Mouse (Mus musculus): ENCODE results near the gene Gm10142. TPM values are rescaled to one million over a fixed set of nuclear protein-coding genes. Genes with fewer than 3 reads are reported as not detected.
"Not testable (repeated sequence)": the region's sequence is repeated elsewhere in the genome, so short reads cannot be mapped to it uniquely, and the experiment has no call there.

Gm10142 gene
- polyA plus RNA-seq, 1 experiment from 2014 or later, result not detected

- H3K36me3 ChIP-seq (ENCODE audit: control insufficient read depth, insufficient read depth, low read length), result no peaks in the 10 kb centered on the region
- H3K27ac ChIP-seq (replicated peaks; ENCODE audit: low read depth, low read length), result no peak within 1 kb of the TSS
- ATAC-seq (ENCODE audit: low FRiP score, low TSS enrichment) (no peak), DNase-seq (no peak)
- no peak within 1 kb of the TSS for H3K9ac ChIP-seq (replicated peaks; ENCODE audit: low read length)
- 5% methylated on average over 22 of the region's 22 CpGs for WGBS
- no peaks in the 10 kb centered on the region for H3K9me3 ChIP-seq (ENCODE audit: control insufficient read depth, low read length)
- H3K4me1 ChIP-seq (ENCODE audit: control insufficient read depth, insufficient read depth, low read length), result peaks cover 4% of the 10 kb centered on the region; the same call in 1 of the 2 replicates
- peaks cover 11% of the 10 kb centered on the region; the same call in 1 of the 2 replicates for H3K27me3 ChIP-seq (ENCODE audit: control insufficient read depth, insufficient read depth, low read length)
- H3K4me3 ChIP-seq (replicated peaks; ENCODE audit: low read depth, low read length), result no peak within 1 kb of the TSS
- no peak within 1 kb of the TSS for H3K4me2 ChIP-seq (ENCODE audit: low read length)
Observed at GRCm38 (mm10) chr10:77685895-77686664, 29.5 kb upstream of the Gm10142 start, which contains the start of gene Tspear. Tspear (plus strand) TSS chr10:77686569.

GRCm38 (mm10) chr10:77687021-77687420 is 28.6 kb upstream of the Gm10142 start:
- ATAC-seq (ENCODE audit: low FRiP score, low TSS enrichment) (no peak), DNase-seq (no peak)
- Histone ChIP-seq H3K9me3 (ENCODE audit: control insufficient read depth, low read length) (no peaks in the 10 kb centered on the region), H3K4me1 (ENCODE audit: control insufficient read depth, insufficient read depth, low read length) (peaks cover 4% of the 10 kb centered on the region; the same call in 1 of the 2 replicates), H3K27ac (replicated peaks; ENCODE audit: low read depth, low read length) (no peak overlapping the region), H3K4me3 (replicated peaks; ENCODE audit: low read depth, low read length) (no peak overlapping the region), H3K27me3 (ENCODE audit: control insufficient read depth, insufficient read depth, low read length) (peaks cover 11% of the 10 kb centered on the region; the same call in 1 of the 2 replicates), H3K36me3 (ENCODE audit: control insufficient read depth, insufficient read depth, low read length) (no peaks in the 10 kb centered on the region), H3K9ac (replicated peaks; ENCODE audit: low read length) (no peak overlapping the region), H3K4me2 (ENCODE audit: low read length) (no peak overlapping the region)
- 35% methylated on average over 10 of the region's 10 CpGs for WGBS

GRCm38 (mm10) chr10:77690356-77690807 is 25.2 kb upstream of the Gm10142 start, which contains the start of gene Gm19402:
Gm19402 (minus strand) TSS chr10:77690757.
- 51% methylated on average over 3 of the region's 3 CpGs for WGBS
- DNase-seq; ATAC-seq (ENCODE audit: low FRiP score, low TSS enrichment); H3K27me3 ChIP-seq (ENCODE audit: control insufficient read depth, insufficient read depth, low read length); H3K9me3 ChIP-seq (ENCODE audit: control insufficient read depth, low read length); H3K36me3 ChIP-seq (ENCODE audit: control insufficient read depth, insufficient read depth, low read length); H3K4me3 ChIP-seq (replicated peaks; ENCODE audit: low read depth, low read length); H3K27ac ChIP-seq (replicated peaks; ENCODE audit: low read depth, low read length); H3K9ac ChIP-seq (replicated peaks; ENCODE audit: low read length); H3K4me1 ChIP-seq (ENCODE audit: control insufficient read depth, insufficient read depth, low read length); H3K4me2 ChIP-seq (ENCODE audit: low read length): not testable (repeated sequence)

- no peak within 1 kb of the TSS for H3K27ac ChIP-seq (replicated peaks; ENCODE audit: low read depth, low read length)
- no peaks in the 10 kb centered on the region for H3K4me1 ChIP-seq (ENCODE audit: control insufficient read depth, insufficient read depth, low read length)
- no peak within 1 kb of the TSS for H3K9ac ChIP-seq (replicated peaks; ENCODE audit: low read length)
- no peaks in the 10 kb centered on the region for H3K36me3 ChIP-seq (ENCODE audit: control insufficient read depth, insufficient read depth, low read length)
- no peak within 1 kb of the TSS for H3K4me3 ChIP-seq (replicated peaks; ENCODE audit: low read depth, low read length)
- no peak within 1 kb of the TSS for H3K4me2 ChIP-seq (ENCODE audit: low read length)
- no peak for DNase-seq
- WGBS, result 41% methylated on average over 4 of the region's 4 CpGs
- ATAC-seq (ENCODE audit: low FRiP score, low TSS enrichment), result no peak
- H3K27me3 ChIP-seq (ENCODE audit: control insufficient read depth, insufficient read depth, low read length), result no peaks in the 10 kb centered on the region
- no peaks in the 10 kb centered on the region for H3K9me3 ChIP-seq (ENCODE audit: control insufficient read depth, low read length)
Observed at GRCm38 (mm10) chr10:77697133-77697532, 18.5 kb upstream of the Gm10142 start, which contains the start of gene Gm9508. Gm9508 (minus strand) TSS chr10:77697233.

DNA sequence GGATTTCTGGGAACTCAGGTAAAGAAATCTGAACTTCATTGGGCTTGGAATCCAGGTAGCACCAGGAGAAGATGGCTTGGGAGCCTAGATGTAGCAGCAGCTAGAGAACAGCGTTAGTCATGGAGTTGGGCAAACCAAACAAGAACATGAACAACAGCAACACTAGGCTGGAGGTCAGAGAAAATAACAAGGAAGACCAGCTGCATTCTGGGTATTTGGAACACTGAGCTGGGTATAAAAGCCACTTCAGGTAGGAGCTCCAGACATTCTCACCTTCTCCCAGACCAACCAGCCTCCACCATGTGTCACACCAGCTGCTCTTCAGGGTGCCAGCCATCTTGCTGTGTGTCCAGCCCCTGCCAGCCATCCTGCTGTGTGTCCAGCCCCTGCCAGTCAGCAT is 9.3 kb upstream of the Gm10142 start, which contains the start of gene Gm10272:
Gm10272 (plus strand) TSS at position 301 of the 400 bp plus-strand sequence.
- Histone ChIP-seq H3K4me2 (ENCODE audit: low read length) (no peak within 1 kb of the TSS), H3K27ac (replicated peaks; ENCODE audit: low read depth, low read length) (no peak within 1 kb of the TSS), H3K9me3 (ENCODE audit: control insufficient read depth, low read length) (0 out of 2 replicates have a peak, but pooled peaks cover 5% of the 10 kb centered on the region), H3K9ac (replicated peaks; ENCODE audit: low read length) (no peak within 1 kb of the TSS), H3K4me1 (ENCODE audit: control insufficient read depth, insufficient read depth, low read length) (no peaks in the 10 kb centered on the region), H3K36me3 (ENCODE audit: control insufficient read depth, insufficient read depth, low read length) (no peaks in the 10 kb centered on the region), H3K27me3 (ENCODE audit: control insufficient read depth, insufficient read depth, low read length) (no peaks in the 10 kb centered on the region), H3K4me3 (replicated peaks; ENCODE audit: low read depth, low read length) (no peak within 1 kb of the TSS)
- 88% methylated on average over 1 of the region's 1 CpGs for WGBS
- no peak for ATAC-seq (ENCODE audit: low FRiP score, low TSS enrichment)
- DNase-seq, result no peak

DNA sequence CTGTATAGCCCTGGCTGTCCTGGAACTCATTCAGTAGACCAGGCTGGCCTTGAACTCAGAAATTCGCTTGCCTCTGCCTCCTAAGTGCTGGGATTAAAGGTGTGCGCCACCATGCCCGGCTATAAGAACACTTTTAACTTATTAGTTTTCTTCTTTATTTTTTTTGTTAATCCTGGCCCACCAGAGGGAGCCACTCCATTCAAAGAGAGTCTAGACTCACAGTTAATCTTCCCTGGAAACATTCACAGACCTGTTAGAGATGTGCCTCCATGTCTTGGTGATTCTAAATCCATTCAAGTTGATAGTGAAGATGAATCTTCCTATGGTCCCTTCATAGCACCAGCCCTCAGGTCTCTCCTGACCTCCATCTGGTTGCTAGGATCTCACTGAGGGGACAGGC is 5.8 kb upstream of the Gm10142 start:
- H3K4me2 ChIP-seq (ENCODE audit: low read length), result no peak overlapping the region
- H3K9ac ChIP-seq (replicated peaks; ENCODE audit: low read length), result no peak overlapping the region
- no peaks in the 10 kb centered on the region for H3K36me3 ChIP-seq (ENCODE audit: control insufficient read depth, insufficient read depth, low read length)
- no peaks in the 10 kb centered on the region for H3K4me1 ChIP-seq (ENCODE audit: control insufficient read depth, insufficient read depth, low read length)
- H3K27ac ChIP-seq (replicated peaks; ENCODE audit: low read depth, low read length), result no peak overlapping the region
- 0 out of 2 replicates have a peak, but pooled peaks cover 2% of the 10 kb centered on the region for H3K9me3 ChIP-seq (ENCODE audit: control insufficient read depth, low read length)
- no peak overlapping the region for H3K4me3 ChIP-seq (replicated peaks; ENCODE audit: low read depth, low read length)
- no peaks in the 10 kb centered on the region for H3K27me3 ChIP-seq (ENCODE audit: control insufficient read depth, insufficient read depth, low read length)
- WGBS, result 78% methylated on average over 3 of the region's 3 CpGs
- DNase-seq (peak; percentile 28), ATAC-seq (ENCODE audit: low FRiP score, low TSS enrichment) (no peak)

- ATAC-seq (ENCODE audit: low FRiP score, low TSS enrichment); H3K27ac ChIP-seq (replicated peaks; ENCODE audit: low read depth, low read length); DNase-seq; H3K9me3 ChIP-seq (ENCODE audit: control insufficient read depth, low read length); H3K4me2 ChIP-seq (ENCODE audit: low read length); H3K4me3 ChIP-seq (replicated peaks; ENCODE audit: low read depth, low read length); H3K27me3 ChIP-seq (ENCODE audit: control insufficient read depth, insufficient read depth, low read length); H3K4me1 ChIP-seq (ENCODE audit: control insufficient read depth, insufficient read depth, low read length); H3K9ac ChIP-seq (replicated peaks; ENCODE audit: low read length); H3K36me3 ChIP-seq (ENCODE audit: control insufficient read depth, insufficient read depth, low read length): not testable (repeated sequence)
Observed at GRCm38 (mm10) chr10:77711157-77711556, 4.5 kb upstream of the Gm10142 start, which contains the start of gene Gm10024. Gm10024 (plus strand) TSS chr10:77711457.

GRCm38 (mm10) chr10:77713734-77714133 is 1.9 kb upstream of the Gm10142 start:
- Histone ChIP-seq H3K4me1 (ENCODE audit: control insufficient read depth, insufficient read depth, low read length) (no peaks in the 10 kb centered on the region), H3K4me3 (replicated peaks; ENCODE audit: low read depth, low read length) (no peak overlapping the region), H3K27me3 (ENCODE audit: control insufficient read depth, insufficient read depth, low read length) (no peaks in the 10 kb centered on the region), H3K9ac (replicated peaks; ENCODE audit: low read length) (no peak overlapping the region), H3K36me3 (ENCODE audit: control insufficient read depth, insufficient read depth, low read length) (no peaks in the 10 kb centered on the region), H3K27ac (replicated peaks; ENCODE audit: low read depth, low read length) (no peak overlapping the region), H3K9me3 (ENCODE audit: control insufficient read depth, low read length) (no peaks in the 10 kb centered on the region), H3K4me2 (ENCODE audit: low read length) (no peak overlapping the region)
- no peak for DNase-seq
- 78% methylated on average over 4 of the region's 4 CpGs for WGBS
- ATAC-seq (ENCODE audit: low FRiP score, low TSS enrichment), result no peak

- H3K4me3 ChIP-seq (replicated peaks; ENCODE audit: low read depth, low read length), result not testable (repeated sequence)
Observed at GRCm38 (mm10) chr10:77720299-77720698, 4.7 kb downstream of the Gm10142 start, which contains the start of gene Krtap12-1. Krtap12-1 (plus strand) TSS chr10:77720599.

More at GRCm38 (mm10) chr10:77720299-77720698, 4.7 kb downstream of the Gm10142 start, which contains the start of gene Krtap12-1:
- H3K27ac ChIP-seq (replicated peaks; ENCODE audit: low read depth, low read length); H3K27me3 ChIP-seq (ENCODE audit: control insufficient read depth, insufficient read depth, low read length); H3K4me2 ChIP-seq (ENCODE audit: low read length); ATAC-seq (ENCODE audit: low FRiP score, low TSS enrichment); H3K4me1 ChIP-seq (ENCODE audit: control insufficient read depth, insufficient read depth, low read length); H3K36me3 ChIP-seq (ENCODE audit: control insufficient read depth, insufficient read depth, low read length); H3K9ac ChIP-seq (replicated peaks; ENCODE audit: low read length); DNase-seq; H3K9me3 ChIP-seq (ENCODE audit: control insufficient read depth, low read length): not testable (repeated sequence)
- WGBS, result 87% methylated on average over 1 of the region's 1 CpGs
